Mouse (Mus musculus): ENCODE results near the gene Mum1. TPM values are rescaled to one million over a fixed set of nuclear protein-coding genes. Genes with fewer than 3 reads are reported as not detected.
A peak's percentile ranks its signal among the peaks of the same experiment; 100 is the strongest.
"Not testable (repeated sequence)": the region's sequence is repeated elsewhere in the genome, so short reads cannot be mapped to it uniquely, and the experiment has no call there.

The Mum1 gene
- total and polyA plus RNA-seq, 2 experiments from 2014 or later = 45.8 to 49.3 TPM

DNA sequence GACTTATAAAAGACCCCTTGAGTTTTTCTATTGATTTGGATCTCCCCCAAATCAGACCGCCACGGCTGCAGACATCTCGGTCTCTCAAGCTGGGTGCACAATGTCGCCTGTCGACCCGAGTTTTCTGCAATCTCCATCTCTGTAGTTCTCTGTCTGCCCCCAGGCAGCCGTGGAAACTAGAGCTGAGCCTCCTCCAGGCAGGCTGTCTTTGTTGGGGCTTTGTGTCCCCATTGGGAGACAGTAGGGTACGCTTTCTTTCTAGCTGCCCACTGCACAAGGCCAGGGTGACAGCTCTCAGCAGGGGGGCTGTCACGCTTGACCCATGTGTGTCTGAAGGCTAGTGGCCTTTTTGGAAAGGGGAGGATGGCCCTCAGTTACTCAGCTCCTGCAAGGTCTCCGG is 18.6 kb upstream of the Mum1 start:
- Histone ChIP-seq H3K4me2 (ENCODE audit: low read depth, low read length) (no peak overlapping the region), H3K36me3 (ENCODE audit: insufficient read depth, low read length) (no peaks in the 10 kb centered on the region), H3K4me1 (ENCODE audit: insufficient read depth, low read length) (no peaks in the 10 kb centered on the region), H3K4me3 (ENCODE audit: low read length) (no peak overlapping the region), H3K9me3 (ENCODE audit: low read length) (no peaks in the 10 kb centered on the region), H3K9ac (replicated peaks; ENCODE audit: low read length) (no peak overlapping the region), H3K27ac (no peak overlapping the region), H3K27me3 (ENCODE audit: insufficient read depth, low read length) (no peaks in the 10 kb centered on the region)
- ATAC-seq (no peak), DNase-seq (ENCODE audit: low spot score) (no peak)
- WGBS = 42% methylated on average over 10 of the region's 10 CpGs
- no peak for TF ChIP-seq CTCF (IDR thresholded peaks at IDR 0.05; ENCODE audit: low read depth)

DNA sequence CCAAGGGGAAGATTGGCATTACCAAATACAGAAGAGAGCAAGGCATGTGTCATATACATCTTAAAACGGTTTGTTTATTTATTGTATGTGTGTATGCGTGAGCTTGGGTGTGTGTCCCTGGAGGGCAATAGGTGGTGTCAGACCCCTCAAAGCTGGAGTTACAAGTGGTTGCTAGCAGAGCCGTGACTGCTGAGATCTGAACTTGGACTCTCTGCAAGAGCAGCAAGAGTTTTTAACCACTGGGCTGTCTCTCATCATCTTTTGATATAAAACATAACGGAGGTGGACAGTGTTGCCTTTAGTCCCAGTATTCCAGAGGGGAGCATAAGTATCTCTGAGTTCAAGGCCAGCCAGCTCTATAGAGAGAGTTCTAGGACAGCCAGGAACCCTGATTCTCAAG is 18.0 kb upstream of the Mum1 start:
- no peak for DNase-seq (ENCODE audit: low spot score)
- Histone ChIP-seq H3K4me3 (ENCODE audit: low read length) (no peak overlapping the region), H3K9me3 (ENCODE audit: low read length) (no peaks in the 10 kb centered on the region), H3K4me1 (ENCODE audit: insufficient read depth, low read length) (no peaks in the 10 kb centered on the region), H3K9ac (replicated peaks; ENCODE audit: low read length) (no peak overlapping the region), H3K4me2 (ENCODE audit: low read depth, low read length) (no peak overlapping the region), H3K27me3 (ENCODE audit: insufficient read depth, low read length) (no peaks in the 10 kb centered on the region), H3K27ac (no peak overlapping the region), H3K36me3 (ENCODE audit: insufficient read depth, low read length) (no peaks in the 10 kb centered on the region)
- no peak for ATAC-seq
- 61% methylated on average over 4 of the region's 4 CpGs for WGBS
- no peak for TF ChIP-seq CTCF (IDR thresholded peaks at IDR 0.05; ENCODE audit: low read depth)

DNA sequence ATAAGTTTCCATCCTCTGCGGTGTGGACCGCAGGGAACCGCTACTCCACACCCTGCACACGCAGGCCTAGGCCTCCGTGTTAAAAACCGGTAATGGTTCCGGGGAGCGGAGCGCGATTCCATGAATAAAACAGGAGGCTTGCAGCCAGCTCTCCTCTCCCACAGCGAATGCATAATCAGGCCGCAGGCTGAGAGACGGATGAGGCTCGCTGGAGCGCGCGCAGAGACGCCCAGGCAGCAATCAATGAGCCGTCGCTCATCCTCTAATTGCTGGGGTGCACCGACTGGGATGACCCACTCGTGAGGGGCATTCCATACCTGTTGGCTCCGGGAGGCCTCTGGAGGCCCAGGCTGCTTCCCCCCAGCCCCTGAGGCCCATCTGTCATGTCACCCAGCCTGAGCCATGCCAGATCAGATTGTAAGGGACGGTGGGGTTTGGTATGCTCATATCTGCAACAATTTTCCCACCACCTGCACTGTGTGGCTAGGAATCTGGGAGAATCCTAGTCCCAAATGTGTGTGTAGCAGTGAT is 17.3 kb upstream of the Mum1 start:
- peak overlapping the region; percentile 25 for H3K9ac ChIP-seq (replicated peaks; ENCODE audit: low read length)
- H3K9me3 ChIP-seq (ENCODE audit: low read length) = no peaks in the 10 kb centered on the region
- H3K4me1 ChIP-seq (ENCODE audit: insufficient read depth, low read length) = no peaks in the 10 kb centered on the region
- peak overlapping the region; percentile 57; the same call in 1 of the 2 replicates for H3K27ac ChIP-seq
- no peaks in the 10 kb centered on the region for H3K27me3 ChIP-seq (ENCODE audit: insufficient read depth, low read length)
- DNase-seq (ENCODE audit: low spot score) = peak; percentile 75
- H3K4me2 ChIP-seq (ENCODE audit: low read depth, low read length) = peak overlapping the region; percentile 27; the same call in 1 of the 2 replicates
- no peak overlapping the region for H3K4me3 ChIP-seq (ENCODE audit: low read length)
- ATAC-seq = peak; percentile 48; the same call in 1 of the 2 replicates
- TF ChIP-seq CTCF (IDR thresholded peaks at IDR 0.05; ENCODE audit: low read depth) = no peak
- WGBS = 5% methylated on average over 24 of the region's 24 CpGs
- no peaks in the 10 kb centered on the region for H3K36me3 ChIP-seq (ENCODE audit: insufficient read depth, low read length)

DNA sequence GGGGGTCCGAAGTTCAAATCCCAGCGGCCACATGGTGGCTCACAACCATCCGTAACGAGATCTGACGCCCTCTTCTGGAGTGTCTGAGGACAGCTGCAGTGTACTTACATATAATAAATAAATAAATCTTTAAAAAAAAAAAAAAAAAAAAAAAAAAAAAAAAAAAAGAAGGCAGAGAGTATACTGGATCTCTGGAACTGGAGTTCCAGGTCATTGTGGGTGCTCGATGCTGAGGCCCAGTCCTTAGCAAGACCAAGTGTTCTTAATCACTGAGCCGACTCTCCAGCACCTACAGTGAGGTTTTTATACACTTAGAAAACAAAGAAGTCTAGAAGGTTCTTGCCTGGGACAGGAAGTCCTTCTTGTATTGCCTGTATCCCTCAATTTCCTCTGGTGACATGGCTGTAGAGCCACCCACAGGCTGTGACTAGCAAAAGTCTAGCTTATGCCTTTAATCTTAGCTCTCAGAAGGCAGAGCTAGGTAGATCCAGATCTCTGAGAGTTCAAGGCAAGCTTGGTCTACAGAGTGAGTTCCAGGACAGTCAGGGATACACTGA is 14.6 kb upstream of the Mum1 start:
- H3K4me1 ChIP-seq (ENCODE audit: insufficient read depth, low read length); ATAC-seq; H3K4me2 ChIP-seq (ENCODE audit: low read depth, low read length); H3K27me3 ChIP-seq (ENCODE audit: insufficient read depth, low read length); DNase-seq (ENCODE audit: low spot score); H3K36me3 ChIP-seq (ENCODE audit: insufficient read depth, low read length); H3K9me3 ChIP-seq (ENCODE audit: low read length); H3K27ac ChIP-seq; H3K9ac ChIP-seq (replicated peaks; ENCODE audit: low read length); H3K4me3 ChIP-seq (ENCODE audit: low read length): not testable (repeated sequence)
- WGBS = 67% methylated on average over 7 of the region's 7 CpGs

DNA sequence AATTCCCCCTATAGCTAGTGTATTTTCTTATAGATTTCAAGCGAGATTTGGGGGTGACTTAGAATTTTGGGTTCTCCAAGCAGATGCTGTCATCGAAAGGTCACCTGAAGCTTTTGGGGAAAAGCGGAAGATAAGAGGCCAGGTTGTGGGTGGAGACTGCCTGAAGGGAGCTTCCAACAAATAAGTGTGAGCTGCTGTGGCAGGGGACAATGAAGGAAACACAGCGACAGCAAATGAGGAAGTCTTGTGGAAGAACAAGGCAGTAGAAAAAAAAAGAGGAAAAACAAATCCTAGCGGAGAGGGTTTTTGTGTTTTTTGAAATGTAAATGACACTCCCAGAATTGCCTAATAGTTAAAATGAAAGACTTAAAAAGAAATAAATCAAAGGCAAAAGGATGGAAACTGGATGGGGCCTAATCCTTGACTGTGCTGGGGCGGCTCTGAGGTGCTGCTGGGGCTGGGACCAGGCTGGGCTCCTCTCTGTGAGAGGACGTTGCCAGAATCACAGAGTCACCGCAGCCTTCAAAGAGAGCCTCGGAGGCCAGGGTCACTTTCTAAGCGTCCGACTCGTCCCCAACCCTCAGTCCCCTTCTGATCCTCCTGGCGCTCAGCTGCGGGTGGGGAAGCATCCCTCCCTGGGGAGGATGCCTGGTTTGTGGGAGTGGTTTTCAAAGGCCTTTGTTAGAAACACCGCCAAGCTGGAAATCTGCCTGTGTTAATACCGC is 11.0 kb upstream of the Mum1 start:
- Histone ChIP-seq H3K4me1 (ENCODE audit: insufficient read depth, low read length) (no peaks in the 10 kb centered on the region), H3K36me3 (ENCODE audit: insufficient read depth, low read length) (no peaks in the 10 kb centered on the region), H3K27me3 (ENCODE audit: insufficient read depth, low read length) (no peaks in the 10 kb centered on the region), H3K27ac (no peak overlapping the region), H3K4me2 (ENCODE audit: low read depth, low read length) (no peak overlapping the region), H3K9me3 (ENCODE audit: low read length) (no peaks in the 10 kb centered on the region), H3K4me3 (ENCODE audit: low read length) (no peak overlapping the region), H3K9ac (replicated peaks; ENCODE audit: low read length) (no peak overlapping the region)
- 23% methylated on average over 16 of the region's 16 CpGs for WGBS
- ATAC-seq (no peak), DNase-seq (ENCODE audit: low spot score) (no peak)
- no peak for TF ChIP-seq CTCF (IDR thresholded peaks at IDR 0.05; ENCODE audit: low read depth)

DNA sequence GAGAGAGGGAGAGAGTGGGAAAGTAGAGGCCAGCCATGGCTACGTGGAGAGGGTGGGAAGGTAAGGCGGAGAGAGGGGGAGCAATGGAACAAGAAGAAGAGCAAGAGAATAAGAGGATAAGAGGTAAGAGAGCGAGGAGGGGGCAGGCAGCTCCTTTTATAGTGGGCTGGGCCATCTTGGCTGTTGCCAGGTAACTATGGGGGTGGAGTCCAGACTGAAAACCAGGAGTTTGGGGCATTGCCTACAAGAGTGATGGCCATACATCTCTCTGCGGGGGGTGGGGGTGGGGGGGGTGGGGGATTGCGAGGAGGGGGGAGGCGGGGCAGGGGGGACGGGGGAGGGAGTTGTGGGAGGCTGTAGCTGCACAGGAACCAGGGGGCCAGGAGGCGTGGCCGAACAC is 5.6 kb upstream of the Mum1 start:
- 33% methylated on average over 8 of the region's 9 CpGs for WGBS
- Histone ChIP-seq H3K9ac (replicated peaks; ENCODE audit: low read length) (no peak overlapping the region), H3K27ac (no peak overlapping the region), H3K4me1 (ENCODE audit: insufficient read depth, low read length) (no peaks in the 10 kb centered on the region), H3K4me3 (ENCODE audit: low read length) (no peak overlapping the region), H3K27me3 (ENCODE audit: insufficient read depth, low read length) (no peaks in the 10 kb centered on the region), H3K36me3 (ENCODE audit: insufficient read depth, low read length) (no peaks in the 10 kb centered on the region), H3K9me3 (ENCODE audit: low read length) (no peaks in the 10 kb centered on the region), H3K4me2 (ENCODE audit: low read depth, low read length) (no peak overlapping the region)
- ATAC-seq (no peak), DNase-seq (ENCODE audit: low spot score) (no peak)
- TF ChIP-seq CTCF (IDR thresholded peaks at IDR 0.05; ENCODE audit: low read depth) = no peak

DNA sequence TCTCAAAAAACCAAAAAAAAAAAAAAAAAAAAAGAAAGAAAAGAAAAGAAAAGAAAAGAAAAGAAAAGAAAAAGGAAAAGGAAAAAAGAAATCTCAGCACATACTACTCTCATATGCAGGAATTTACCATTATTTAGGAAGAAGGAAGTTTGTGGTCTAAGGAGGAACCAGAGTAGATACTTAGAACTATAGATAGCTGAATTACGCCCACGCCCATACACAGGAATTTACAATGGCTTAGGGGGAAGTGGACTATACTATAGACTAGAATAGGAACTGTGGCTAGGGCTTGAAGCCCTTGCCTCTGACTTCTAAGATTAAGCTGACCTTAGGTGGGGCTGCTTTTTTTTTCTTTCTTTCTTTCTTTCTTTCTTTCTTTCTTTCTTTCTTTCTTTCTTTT is 3.1 kb upstream of the Mum1 start:
- not testable (repeated sequence) for ATAC-seq; H3K27me3 ChIP-seq (ENCODE audit: insufficient read depth, low read length); DNase-seq (ENCODE audit: low spot score); H3K9me3 ChIP-seq (ENCODE audit: low read length); H3K4me3 ChIP-seq (ENCODE audit: low read length); H3K36me3 ChIP-seq (ENCODE audit: insufficient read depth, low read length); H3K9ac ChIP-seq (replicated peaks; ENCODE audit: low read length); H3K27ac ChIP-seq; H3K4me2 ChIP-seq (ENCODE audit: low read depth, low read length)
- WGBS = 96% methylated on average over 2 of the region's 2 CpGs
- peaks cover 11% of the 10 kb centered on the region for H3K4me1 ChIP-seq (ENCODE audit: insufficient read depth, low read length)

Data from hindbrain, postnatal 0 days (tissue).